Mouse (Mus musculus): Measurements from ENCODE around the gene Tmem87b. TPM values are rescaled to one million over a fixed set of nuclear protein-coding genes. Genes with fewer than 3 reads are reported as not detected.

The Tmem87b gene
- polyA plus RNA-seq, 1 experiment from 2014 or later, result 17.5 TPM

GRCm38 (mm10) chr2:128903661-128904060 is 85.7 kb downstream of the Tmem87b start:
- DNase-seq, result no peak
- H3K4me1 ChIP-seq (ENCODE audit: insufficient read depth), result no peaks in the 10 kb centered on the region
- H3K27me3 ChIP-seq (ENCODE audit: insufficient read depth, low read length), result no peaks in the 10 kb centered on the region
- WGBS (ENCODE audit: insufficient replicate concordance), result 75% methylated on average over 3 of the region's 3 CpGs
- H3K36me3 ChIP-seq (replicated peaks; ENCODE audit: insufficient read depth, low read length), result no peaks in the 10 kb centered on the region
- H3K27ac ChIP-seq (ENCODE audit: low read depth), result no peak overlapping the region
- H3K4me3 ChIP-seq (ENCODE audit: low read depth, low read length), result no peak overlapping the region
- no peaks in the 10 kb centered on the region; the same call in 1 of the 2 replicates for H3K9me3 ChIP-seq (ENCODE audit: low read length)
- TF ChIP-seq EP300 (IDR thresholded peaks at IDR 0.05; ENCODE audit: low read depth), result no peak
- TF ChIP-seq CTCF (IDR thresholded peaks at IDR 0.05; ENCODE audit: low read depth), result no peak
- ATAC-seq, result no peak
- H3K9ac ChIP-seq (replicated peaks), result no peak overlapping the region
- H3K4me2 ChIP-seq (ENCODE audit: low read depth, low read length), result no peak overlapping the region

Other genes starting within 250 kb of the Tmem87b start
- gene Spdye4c, start 226.9 kb upstream of the Tmem87b start, polyA plus RNA-seq (2015; fragmentation: Nextera tagmentation; extraction: Ambion mirVana), result not detected in 2 replicates
- gene Anapc1, start 130.7 kb upstream of the Tmem87b start, polyA plus RNA-seq (2015; fragmentation: Nextera tagmentation; extraction: Ambion mirVana), result 7.4 and 10.2 TPM in 2 replicates
- gene Mertk, start 119.2 kb upstream of the Tmem87b start, polyA plus RNA-seq (2015; fragmentation: Nextera tagmentation; extraction: Ambion mirVana), result 5.2 and 6.1 TPM in 2 replicates
- 0.09 and 0.16 TPM in 2 replicates for gene Fbln7, start 44.9 kb downstream of the Tmem87b start, polyA plus RNA-seq (2015; fragmentation: Nextera tagmentation; extraction: Ambion mirVana)
- 3.0 and 3.6 TPM in 2 replicates for gene Zc3h8, start 126.0 kb downstream of the Tmem87b start, polyA plus RNA-seq (2015; fragmentation: Nextera tagmentation; extraction: Ambion mirVana)
- 0.97 and 1.2 TPM in 2 replicates for gene Zc3h6, start 149.3 kb downstream of the Tmem87b start, polyA plus RNA-seq (2015; fragmentation: Nextera tagmentation; extraction: Ambion mirVana)
- 9.9 and 10.8 TPM in 2 replicates for gene Gm10762, start 149.6 kb downstream of the Tmem87b start, polyA plus RNA-seq (2015; fragmentation: Nextera tagmentation; extraction: Ambion mirVana)
- not detected in 2 replicates for gene Vinac1, start 230.1 kb downstream of the Tmem87b start, polyA plus RNA-seq (2015; fragmentation: Nextera tagmentation; extraction: Ambion mirVana)
- 1.2 and 1.9 TPM in 2 replicates for gene Ttl, start 247.8 kb downstream of the Tmem87b start, polyA plus RNA-seq (2015; fragmentation: Nextera tagmentation; extraction: Ambion mirVana)